Mouse (Mus musculus) embryonic facial prominence, embryonic 14.5 days (tissue): Measurements from ENCODE around the gene Ptprm. TPM values are rescaled to one million over a fixed set of nuclear protein-coding genes. Genes with fewer than 3 reads are reported as not detected.

ENCODE experiments used
- ATAC-seq: fragments of 200-750 bp; cut with Nextera tagmentation; 2 replicates; pipeline ENCODE4 v1.8.0; 2017; ENCODE audit warnings: low read depth, moderate number of reproducible peaks, moderate TSS enrichment
- DNase-seq: peaks from one replicate; pipeline ENCODE4 v3.0.0-alpha.2; 2015; ENCODE audit warnings: low spot score
- H3K27ac ChIP-seq: fragments of 300-500 bp; sonication (generic); replicated peaks from 2 replicates; pipeline ENCODE4 v1.5.1; 2014; ENCODE audit warnings: low read depth, mild to moderate bottlenecking, low read length, moderate library complexity
- H3K27me3 ChIP-seq: fragments of 300-500 bp; sonication (generic); replicated peaks from 2 replicates; pipeline ENCODE4 v1.6.1; 2014; ENCODE audit warnings: low read length; ENCODE audit not compliant: control insufficient read depth, insufficient read depth
- H3K36me3 ChIP-seq: fragments of 300-500 bp; sonication (generic); 2 replicates; pipeline ENCODE4 v1.6.1; 2014; ENCODE audit warnings: low read length, mixed read lengths; ENCODE audit not compliant: control insufficient read depth, insufficient read depth
- H3K4me1 ChIP-seq: fragments of 300-500 bp; sonication (generic); 2 replicates; pipeline ENCODE4 v1.6.1; 2014; ENCODE audit warnings: antibody characterized with exemption, low read length; ENCODE audit not compliant: control insufficient read depth, insufficient read depth
- H3K4me2 ChIP-seq: fragments of 300-500 bp; sonication (generic); 2 replicates; pipeline ENCODE4 v1.6.1; 2014; ENCODE audit warnings: low read depth, mild to moderate bottlenecking, low read length, moderate library complexity, mixed read lengths
- H3K4me3 ChIP-seq: fragments of 300-500 bp; sonication (generic); 2 replicates; pipeline ENCODE4 v1.5.1; 2014; ENCODE audit warnings: low read depth, mild to moderate bottlenecking, low read length
- H3K9ac ChIP-seq: fragments of 300-500 bp; sonication (generic); 2 replicates; pipeline ENCODE4 v1.6.1; 2014; ENCODE audit warnings: low read depth, mild to moderate bottlenecking, low read length, moderate library complexity, mixed read lengths
- H3K9me3 ChIP-seq: fragments of 300-500 bp; sonication (generic); 2 replicates; pipeline ENCODE4 v1.6.1; 2016; ENCODE audit warnings: low read length; ENCODE audit not compliant: control insufficient read depth
- WGBS: fragments of 180-500 bp; shearing (Covaris S2); extraction: QIAGEN DNeasy Blood & Tissue Kit; methylation state at CpG from one replicate; pipeline ENCODE4 v1.1.7; 2014; 5-methylcytosine and 5-hydroxymethylcytosine counted together
- polyA plus RNA-seq: library from polyadenylated mRNA; unstranded; fragments of >200 nt; fragmentation: Nextera tagmentation; extraction: Ambion mirVana; gene quantifications from 2 replicates; pipeline ENCODE4 v1.2.1, GENCODE M21; 2014

The Ptprm gene
- polyA plus RNA-seq, 1 experiment from 2014 or later = 20.4 TPM

GRCm38 (mm10) chr17:67352956-67353795 lies 1.1 kb downstream of the Ptprm start:
- peak; percentile 5; the same call in 1 of the 2 replicates for ATAC-seq
- 2% methylated on average over 34 of the region's 50 CpGs for WGBS
- H3K9ac ChIP-seq = peak overlapping the region; percentile 87
- peak overlapping the region; percentile 77 for H3K4me3 ChIP-seq
- peak overlapping the region; percentile 55; the same call in 1 of the 2 replicates for H3K27ac ChIP-seq
- peaks cover 10% of the 10 kb centered on the region for H3K4me1 ChIP-seq
- peak; percentile 46 for DNase-seq
- peaks cover 12% of the 10 kb centered on the region for H3K27me3 ChIP-seq
- H3K4me2 ChIP-seq = peak overlapping the region; percentile 90
- no peaks in the 10 kb centered on the region for H3K9me3 ChIP-seq
- H3K36me3 ChIP-seq = no peaks in the 10 kb centered on the region

GRCm38 (mm10) chr17:67351423-67351822 lies 2.8 kb downstream of the Ptprm start:
- WGBS = 50% methylated on average over 5 of the region's 5 CpGs
- H3K4me2 ChIP-seq = peak overlapping the region; percentile 90

GRCm38 (mm10) chr17:67350536-67350935 lies 3.7 kb downstream of the Ptprm start:
- no peaks in the 10 kb centered on the region for H3K9me3 ChIP-seq
- no peak overlapping the region for H3K4me2 ChIP-seq
- H3K4me1 ChIP-seq = peaks cover 10% of the 10 kb centered on the region
- no peak for ATAC-seq
- 49% methylated on average over 7 of the region's 7 CpGs for WGBS
- no peak overlapping the region for H3K27ac ChIP-seq
- H3K36me3 ChIP-seq = no peaks in the 10 kb centered on the region
- DNase-seq = no peak
- H3K9ac ChIP-seq = no peak overlapping the region
- H3K4me3 ChIP-seq = no peak overlapping the region
- H3K27me3 ChIP-seq = peaks cover 2% of the 10 kb centered on the region; the same call in 1 of the 2 replicates

More at GRCm38 (mm10) chr17:67351423-67351822, 2.8 kb downstream of the Ptprm start:
- H3K27ac ChIP-seq = no peak overlapping the region
- peaks cover 10% of the 10 kb centered on the region for H3K4me1 ChIP-seq
- no peaks in the 10 kb centered on the region for H3K9me3 ChIP-seq
- H3K36me3 ChIP-seq = no peaks in the 10 kb centered on the region
- H3K27me3 ChIP-seq = peaks cover 11% of the 10 kb centered on the region
- no peak for ATAC-seq
- H3K4me3 ChIP-seq = peak overlapping the region; percentile 77; the same call in 1 of the 2 replicates
- peak; percentile 54 for DNase-seq
- H3K9ac ChIP-seq = no peak overlapping the region

GRCm38 (mm10) chr17:67349594-67349993 lies 4.7 kb downstream of the Ptprm start:
- peaks cover 10% of the 10 kb centered on the region for H3K4me1 ChIP-seq
- DNase-seq (no peak), ATAC-seq (no peak)
- H3K4me2 ChIP-seq = no peak overlapping the region
- H3K27ac ChIP-seq = no peak overlapping the region
- WGBS = 94% methylated on average over 8 of the region's 8 CpGs
- no peak overlapping the region for H3K4me3 ChIP-seq
- no peak overlapping the region for H3K9ac ChIP-seq
- no peaks in the 10 kb centered on the region for H3K36me3 ChIP-seq
- H3K27me3 ChIP-seq = no peaks in the 10 kb centered on the region
- no peaks in the 10 kb centered on the region for H3K9me3 ChIP-seq

- Histone ChIP-seq H3K36me3 (no peaks in the 10 kb centered on the region), H3K4me3 (no peak overlapping the region), H3K4me2 (no peak overlapping the region), H3K4me1 (peaks cover 10% of the 10 kb centered on the region), H3K9me3 (no peaks in the 10 kb centered on the region), H3K9ac (no peak overlapping the region), H3K27ac (no peak overlapping the region), H3K27me3 (no peaks in the 10 kb centered on the region)
- WGBS = 73% methylated on average over 10 of the region's 10 CpGs
- DNase-seq (no peak), ATAC-seq (no peak)
Measured at GRCm38 (mm10) chr17:67346921-67347320, 7.3 kb downstream of the Ptprm start.

GRCm38 (mm10) chr17:67345157-67345556 lies 9.1 kb downstream of the Ptprm start:
- Histone ChIP-seq H3K9me3 (no peaks in the 10 kb centered on the region), H3K4me3 (no peak overlapping the region), H3K27me3 (no peaks in the 10 kb centered on the region), H3K27ac (no peak overlapping the region), H3K4me1 (peaks cover 4% of the 10 kb centered on the region; the same call in 1 of the 2 replicates), H3K4me2 (no peak overlapping the region), H3K36me3 (no peaks in the 10 kb centered on the region), H3K9ac (no peak overlapping the region)
- no peak for ATAC-seq
- 90% methylated on average over 8 of the region's 8 CpGs for WGBS
- DNase-seq = no peak

- no peak overlapping the region for H3K4me3 ChIP-seq
- WGBS = 65% methylated on average over 2 of the region's 2 CpGs
- H3K9ac ChIP-seq = no peak overlapping the region
- no peak for ATAC-seq
- no peak for DNase-seq
- no peaks in the 10 kb centered on the region for H3K9me3 ChIP-seq
- no peaks in the 10 kb centered on the region for H3K36me3 ChIP-seq
- no peak overlapping the region for H3K4me2 ChIP-seq
- H3K27ac ChIP-seq = no peak overlapping the region
- H3K27me3 ChIP-seq = no peaks in the 10 kb centered on the region
- H3K4me1 ChIP-seq = peaks cover 4% of the 10 kb centered on the region; the same call in 1 of the 2 replicates
Measured at GRCm38 (mm10) chr17:67343471-67343870, 10.8 kb downstream of the Ptprm start.

GRCm38 (mm10) chr17:67343006-67343405 lies 11.3 kb downstream of the Ptprm start:
- H3K4me1 ChIP-seq = peaks cover 4% of the 10 kb centered on the region; the same call in 1 of the 2 replicates
- no peak overlapping the region for H3K4me2 ChIP-seq
- no peak overlapping the region for H3K27ac ChIP-seq
- H3K4me3 ChIP-seq = no peak overlapping the region
- no peaks in the 10 kb centered on the region for H3K9me3 ChIP-seq
- DNase-seq (no peak), ATAC-seq (no peak)
- H3K9ac ChIP-seq = no peak overlapping the region
- H3K27me3 ChIP-seq = no peaks in the 10 kb centered on the region
- 69% methylated on average over 6 of the region's 6 CpGs for WGBS
- H3K36me3 ChIP-seq = no peaks in the 10 kb centered on the region
